Mouse (Mus musculus) kidney, adult 2 months (tissue): ENCODE measurements around the gene Scrn1.

ENCODE experiments used
- CTCF ChIP-seq: fragments of 200-500 bp; conservative IDR thresholded peaks from 2 replicates; pipeline ENCODE4 v1.5.1; 2011; ENCODE audit warnings: low read depth, mild to moderate bottlenecking, control low read depth, low read length, moderate library complexity, mixed read lengths; ENCODE audit not compliant: insufficient read depth, insufficient read length
- POLR2A ChIP-seq: fragments of 200-500 bp; IDR thresholded peaks from one replicate; pipeline ENCODE4 v1.6.1; 2011; ENCODE audit warnings: low read depth, low read length, control low read depth

DNA sequence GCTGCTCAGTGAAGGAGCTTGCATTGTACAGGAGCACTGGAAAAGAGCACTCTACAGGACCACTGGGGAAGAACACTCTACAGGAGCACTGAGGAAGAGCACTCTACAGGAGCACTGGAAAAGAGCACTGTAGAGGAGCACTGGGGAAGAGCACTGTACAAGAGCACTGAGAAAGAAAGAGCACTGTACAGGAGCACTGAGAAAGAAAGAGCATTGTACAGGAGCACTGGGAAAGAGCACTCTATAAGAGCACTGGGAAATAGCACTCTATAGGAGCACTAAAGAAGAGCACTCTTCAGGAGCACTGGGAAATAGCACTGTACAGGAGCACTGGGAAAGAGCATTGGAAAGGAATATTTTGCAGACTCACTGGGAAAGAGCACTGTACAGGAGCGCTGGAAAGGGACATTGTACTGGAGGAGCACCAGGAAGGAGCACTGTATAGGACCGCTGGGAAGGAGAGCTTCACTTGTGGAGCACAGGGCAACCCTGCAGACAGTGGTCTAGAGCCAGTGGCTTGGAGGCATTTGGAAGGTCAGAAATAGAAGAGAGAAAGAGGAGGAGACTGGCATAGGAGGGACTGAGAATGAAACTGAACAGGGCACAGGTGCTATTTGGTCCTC lies 49.7 kb downstream of the Scrn1 start:
- TF ChIP-seq CTCF = no peak
- TF ChIP-seq POLR2A = no peak
